Mouse (Mus musculus): ENCODE results near the gene Ube2d3. TPM values are rescaled to one million over a fixed set of nuclear protein-coding genes. Genes with fewer than 3 reads are reported as not detected.
A peak's percentile ranks its signal among the peaks of the same experiment; 100 is the strongest.
"Not testable (repeated sequence)": the region's sequence is repeated elsewhere in the genome, so short reads cannot be mapped to it uniquely, and the experiment has no call there.

Ube2d3 gene
- polyA plus RNA-seq, 1 experiment from 2014 or later: 497 TPM

DNA sequence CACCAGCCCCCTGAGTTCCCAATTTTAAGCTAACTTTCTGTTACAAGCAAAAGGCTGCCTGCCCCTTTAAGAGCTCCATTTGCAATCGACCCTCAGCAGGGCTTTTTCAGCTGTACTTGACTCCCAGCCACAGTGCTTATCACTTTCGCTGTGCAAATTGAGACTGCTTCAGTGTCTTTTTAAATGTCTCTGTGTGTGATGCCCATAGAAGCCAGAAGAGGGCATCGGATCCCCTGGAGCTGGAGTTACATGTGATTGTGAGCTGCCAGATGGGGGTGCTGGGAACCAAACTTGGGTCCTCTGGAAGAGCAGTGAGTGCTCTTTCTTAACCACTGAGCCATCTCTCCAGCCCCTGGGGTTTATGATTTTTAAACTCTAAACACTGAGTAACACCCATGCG lies 60.0 kb downstream of the Ube2d3 start:
- not testable (repeated sequence) for H3K27me3 ChIP-seq (replicated peaks; ENCODE audit: control insufficient read depth, insufficient read depth, low read length); H3K36me3 ChIP-seq (ENCODE audit: control insufficient read depth, insufficient read depth, low read length); H3K9ac ChIP-seq (ENCODE audit: low read depth, low read length); H3K4me3 ChIP-seq (ENCODE audit: low read length); H3K4me2 ChIP-seq (ENCODE audit: low read depth, low read length); H3K9me3 ChIP-seq (ENCODE audit: control insufficient read depth, low read length); H3K4me1 ChIP-seq (ENCODE audit: control insufficient read depth, insufficient read depth, low read length); ATAC-seq; H3K27ac ChIP-seq (ENCODE audit: low read length)
- 88% methylated on average over 4 of the region's 4 CpGs for WGBS

DNA sequence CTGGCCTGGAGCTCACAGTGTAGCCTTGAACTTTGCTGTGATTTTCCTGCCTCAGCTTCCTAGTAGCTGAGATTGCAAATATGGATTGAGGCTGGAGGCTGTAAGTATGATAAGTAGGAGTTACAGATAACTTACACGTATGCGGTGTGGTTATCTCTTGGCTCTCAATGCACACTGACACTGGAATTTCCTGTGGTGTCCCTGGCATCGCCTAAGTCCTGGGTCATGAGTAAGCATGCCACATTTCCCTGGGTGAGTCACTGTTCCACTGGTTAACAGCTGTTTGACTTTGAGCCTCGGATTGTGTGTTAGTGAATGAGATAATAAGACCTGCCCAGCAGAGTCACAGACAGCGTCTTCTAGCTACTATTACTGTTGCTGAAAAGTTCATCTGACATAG lies 60.9 kb downstream of the Ube2d3 start:
- no peak overlapping the region for H3K9ac ChIP-seq (ENCODE audit: low read depth, low read length)
- H3K9me3 ChIP-seq (ENCODE audit: control insufficient read depth, low read length): no peaks in the 10 kb centered on the region
- H3K27ac ChIP-seq (ENCODE audit: low read length): no peak overlapping the region
- H3K36me3 ChIP-seq (ENCODE audit: control insufficient read depth, insufficient read depth, low read length): no peaks in the 10 kb centered on the region
- H3K4me1 ChIP-seq (ENCODE audit: control insufficient read depth, insufficient read depth, low read length): 0 out of 2 replicates have a peak, but pooled peaks cover 4% of the 10 kb centered on the region
- H3K4me3 ChIP-seq (ENCODE audit: low read length): no peak overlapping the region
- ATAC-seq: peak; percentile 90
- no peak overlapping the region for H3K4me2 ChIP-seq (ENCODE audit: low read depth, low read length)
- 65% methylated on average over 5 of the region's 5 CpGs for WGBS
- no peaks in the 10 kb centered on the region for H3K27me3 ChIP-seq (replicated peaks; ENCODE audit: control insufficient read depth, insufficient read depth, low read length)

DNA sequence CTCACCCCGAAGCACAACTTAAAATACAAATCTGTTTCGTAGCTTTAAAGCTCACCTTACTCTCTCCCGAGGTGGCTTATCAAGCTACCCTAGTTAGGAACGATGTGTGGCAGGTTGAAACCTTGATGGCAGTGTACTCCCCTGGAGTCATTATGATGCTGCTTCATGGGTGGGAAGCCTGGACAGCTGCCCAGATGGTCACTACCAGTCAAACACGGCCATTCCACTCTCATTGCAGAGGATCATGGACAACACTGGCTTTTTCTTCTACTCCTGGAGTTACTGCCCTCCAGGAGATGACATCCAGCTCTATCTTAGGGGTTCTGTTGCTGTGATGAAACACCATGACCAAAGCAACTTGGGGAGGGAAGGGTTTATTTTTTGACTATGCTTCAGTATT lies 65.2 kb downstream of the Ube2d3 start:
- ATAC-seq: no peak
- H3K36me3 ChIP-seq (ENCODE audit: control insufficient read depth, insufficient read depth, low read length): no peaks in the 10 kb centered on the region
- H3K4me2 ChIP-seq (ENCODE audit: low read depth, low read length): no peak overlapping the region
- no peaks in the 10 kb centered on the region for H3K9me3 ChIP-seq (ENCODE audit: control insufficient read depth, low read length)
- no peak overlapping the region for H3K4me3 ChIP-seq (ENCODE audit: low read length)
- 0 out of 2 replicates have a peak, but pooled peaks cover 4% of the 10 kb centered on the region for H3K4me1 ChIP-seq (ENCODE audit: control insufficient read depth, insufficient read depth, low read length)
- no peaks in the 10 kb centered on the region for H3K27me3 ChIP-seq (replicated peaks; ENCODE audit: control insufficient read depth, insufficient read depth, low read length)
- 84% methylated on average over 5 of the region's 5 CpGs for WGBS
- no peak overlapping the region for H3K27ac ChIP-seq (ENCODE audit: low read length)
- H3K9ac ChIP-seq (ENCODE audit: low read depth, low read length): no peak overlapping the region

DNA sequence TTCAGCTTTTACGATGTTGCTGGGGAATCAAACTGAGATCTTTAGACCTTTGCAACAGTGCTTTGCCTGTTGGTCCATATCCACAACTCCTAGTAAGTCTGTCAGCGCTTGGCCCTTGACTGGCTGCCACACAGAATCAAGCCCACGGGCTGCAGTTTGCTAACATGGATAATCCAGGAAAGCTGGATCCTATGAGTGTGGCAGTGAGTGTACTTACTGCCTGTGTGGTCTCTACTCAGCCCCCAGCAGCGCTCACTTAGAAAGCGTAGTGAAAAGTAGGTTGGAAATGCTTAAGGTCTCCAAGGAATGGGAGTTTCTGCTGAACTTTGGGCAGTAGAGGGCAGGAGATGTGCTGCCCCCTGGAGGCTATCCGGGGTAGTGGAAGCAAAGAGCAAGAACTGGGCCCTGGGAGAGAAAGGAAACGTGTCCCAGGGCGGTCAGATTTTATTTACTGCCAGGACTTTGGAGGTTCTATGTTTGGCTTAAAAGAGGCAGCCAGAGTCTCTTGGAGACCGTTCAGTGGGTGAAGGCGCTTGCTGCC lies 67.5 kb downstream of the Ube2d3 start:
- 0 out of 2 replicates have a peak, but pooled peaks cover 4% of the 10 kb centered on the region for H3K4me1 ChIP-seq (ENCODE audit: control insufficient read depth, insufficient read depth, low read length)
- peak; percentile 16; the same call in 1 of the 2 replicates for ATAC-seq
- no peak overlapping the region for H3K4me3 ChIP-seq (ENCODE audit: low read length)
- no peaks in the 10 kb centered on the region for H3K9me3 ChIP-seq (ENCODE audit: control insufficient read depth, low read length)
- H3K36me3 ChIP-seq (ENCODE audit: control insufficient read depth, insufficient read depth, low read length): no peaks in the 10 kb centered on the region
- 61% methylated on average over 10 of the region's 10 CpGs for WGBS
- no peaks in the 10 kb centered on the region for H3K27me3 ChIP-seq (replicated peaks; ENCODE audit: control insufficient read depth, insufficient read depth, low read length)
- H3K27ac ChIP-seq (ENCODE audit: low read length): no peak overlapping the region
- H3K9ac ChIP-seq (ENCODE audit: low read depth, low read length): no peak overlapping the region
- H3K4me2 ChIP-seq (ENCODE audit: low read depth, low read length): no peak overlapping the region

DNA sequence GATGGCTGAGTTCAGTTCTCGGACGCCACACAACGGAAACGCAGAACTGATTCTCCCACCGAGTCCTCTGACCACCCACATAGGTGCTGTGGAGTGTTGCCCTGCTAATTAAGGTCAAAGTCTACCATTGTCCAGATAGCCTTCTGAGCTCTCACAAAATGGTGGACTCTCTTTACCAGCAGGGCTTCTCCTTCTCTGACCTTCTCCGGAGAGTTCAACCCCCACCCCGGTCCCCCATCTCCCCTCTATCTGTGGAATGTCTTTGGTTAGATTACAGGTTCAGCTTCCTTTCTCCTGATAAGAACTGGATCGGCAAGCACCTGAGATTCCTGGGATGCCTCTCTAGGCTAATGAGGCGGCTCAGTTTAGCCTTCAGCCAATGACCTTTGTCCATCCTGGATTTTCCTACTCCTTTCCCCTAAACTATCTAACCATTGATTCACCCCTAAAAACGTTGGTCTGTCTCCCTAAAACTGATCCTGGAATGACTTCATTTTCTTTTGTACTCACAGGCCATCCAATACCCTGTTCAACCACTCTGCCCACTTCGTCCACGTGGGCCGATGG lies 68.0 kb downstream of the Ube2d3 start:
- H3K4me3 ChIP-seq (ENCODE audit: low read length): no peak overlapping the region
- H3K36me3 ChIP-seq (ENCODE audit: control insufficient read depth, insufficient read depth, low read length): no peaks in the 10 kb centered on the region
- no peaks in the 10 kb centered on the region for H3K4me1 ChIP-seq (ENCODE audit: control insufficient read depth, insufficient read depth, low read length)
- H3K27ac ChIP-seq (ENCODE audit: low read length): no peak overlapping the region
- H3K9me3 ChIP-seq (ENCODE audit: control insufficient read depth, low read length): no peaks in the 10 kb centered on the region
- no peaks in the 10 kb centered on the region for H3K27me3 ChIP-seq (replicated peaks; ENCODE audit: control insufficient read depth, insufficient read depth, low read length)
- H3K9ac ChIP-seq (ENCODE audit: low read depth, low read length): no peak overlapping the region
- H3K4me2 ChIP-seq (ENCODE audit: low read depth, low read length): no peak overlapping the region
- WGBS: 78% methylated on average over 13 of the region's 13 CpGs
- 0 out of 2 replicates have a peak, but pooled peaks have one; percentile 22 for ATAC-seq

DNA sequence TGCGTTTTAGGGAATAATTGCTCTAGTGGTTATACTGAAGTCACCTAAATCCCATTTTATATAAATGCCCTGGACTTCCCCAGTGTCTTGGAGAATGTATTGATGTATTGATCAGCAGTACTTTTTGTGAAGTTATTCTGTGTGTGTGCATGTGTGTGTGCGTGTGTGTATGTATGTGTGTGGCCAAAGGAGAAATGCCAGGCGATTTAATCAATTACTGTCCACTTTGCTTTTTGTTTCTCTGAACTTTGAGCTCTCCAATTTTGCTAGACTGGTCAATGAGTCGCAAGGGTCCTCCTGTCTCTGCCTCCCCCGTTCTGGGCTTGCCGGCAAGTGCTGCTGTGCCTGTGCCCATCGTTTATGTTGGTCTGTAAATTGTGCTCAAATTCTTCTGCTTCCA lies 69.6 kb downstream of the Ube2d3 start:
- Histone ChIP-seq H3K27ac (ENCODE audit: low read length) (no peak overlapping the region), H3K9ac (ENCODE audit: low read depth, low read length) (no peak overlapping the region), H3K4me2 (ENCODE audit: low read depth, low read length) (no peak overlapping the region), H3K9me3 (ENCODE audit: control insufficient read depth, low read length) (no peaks in the 10 kb centered on the region), H3K4me1 (ENCODE audit: control insufficient read depth, insufficient read depth, low read length) (no peaks in the 10 kb centered on the region), H3K4me3 (ENCODE audit: low read length) (no peak overlapping the region), H3K36me3 (ENCODE audit: control insufficient read depth, insufficient read depth, low read length) (no peaks in the 10 kb centered on the region), H3K27me3 (replicated peaks; ENCODE audit: control insufficient read depth, insufficient read depth, low read length) (no peaks in the 10 kb centered on the region)
- no peak for ATAC-seq
- WGBS: 71% methylated on average over 7 of the region's 7 CpGs

DNA sequence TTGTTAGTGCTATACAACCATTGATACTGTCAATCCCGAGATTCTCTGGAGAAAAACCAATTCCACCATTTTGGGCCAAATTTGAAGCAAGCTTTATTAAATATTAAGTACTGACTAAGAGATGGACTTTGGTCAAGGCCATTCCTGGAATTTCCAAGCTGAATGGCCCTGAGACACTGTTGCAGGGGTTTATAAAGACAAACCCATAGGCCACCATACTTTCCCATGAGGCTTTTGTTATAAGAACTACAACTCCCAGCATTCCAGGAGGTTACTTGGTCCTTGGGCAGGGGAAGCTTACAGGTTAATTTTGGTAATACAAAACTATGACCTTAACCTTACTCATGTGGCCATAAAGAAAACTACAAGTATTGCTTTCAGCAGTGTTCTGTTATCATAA lies 70.2 kb downstream of the Ube2d3 start:
- no peak for ATAC-seq
- Histone ChIP-seq H3K9ac (ENCODE audit: low read depth, low read length) (no peak overlapping the region), H3K4me2 (ENCODE audit: low read depth, low read length) (no peak overlapping the region), H3K9me3 (ENCODE audit: control insufficient read depth, low read length) (no peaks in the 10 kb centered on the region), H3K36me3 (ENCODE audit: control insufficient read depth, insufficient read depth, low read length) (no peaks in the 10 kb centered on the region), H3K27me3 (replicated peaks; ENCODE audit: control insufficient read depth, insufficient read depth, low read length) (no peaks in the 10 kb centered on the region), H3K4me1 (ENCODE audit: control insufficient read depth, insufficient read depth, low read length) (no peaks in the 10 kb centered on the region), H3K27ac (ENCODE audit: low read length) (no peak overlapping the region), H3K4me3 (ENCODE audit: low read length) (no peak overlapping the region)
- 84% methylated on average over 1 of the region's 1 CpGs for WGBS

DNA sequence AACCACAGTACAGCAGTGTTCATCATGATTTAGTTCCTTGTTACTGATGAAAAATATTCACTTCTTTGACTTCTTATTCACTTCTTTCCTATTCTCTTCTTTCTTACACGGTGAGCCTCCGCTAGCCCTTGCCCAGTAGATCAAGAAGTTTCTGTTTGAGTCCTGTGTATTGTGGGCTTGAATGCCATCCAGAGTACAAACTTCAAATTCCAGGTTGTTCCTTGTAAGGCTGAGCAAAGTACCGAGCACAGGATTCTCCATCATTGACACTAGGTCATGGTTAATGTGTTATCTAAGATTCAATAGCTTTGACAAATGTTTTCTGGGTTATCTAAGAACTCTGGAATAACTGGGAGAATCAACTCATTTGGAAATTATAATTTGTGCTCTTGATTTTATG lies 72.4 kb downstream of the Ube2d3 start:
- no peak for ATAC-seq
- H3K9ac ChIP-seq (ENCODE audit: low read depth, low read length): no peak overlapping the region
- 82% methylated on average over 3 of the region's 3 CpGs for WGBS
- H3K9me3 ChIP-seq (ENCODE audit: control insufficient read depth, low read length): no peaks in the 10 kb centered on the region
- H3K36me3 ChIP-seq (ENCODE audit: control insufficient read depth, insufficient read depth, low read length): no peaks in the 10 kb centered on the region
- H3K4me3 ChIP-seq (ENCODE audit: low read length): no peak overlapping the region
- no peak overlapping the region for H3K27ac ChIP-seq (ENCODE audit: low read length)
- no peaks in the 10 kb centered on the region for H3K27me3 ChIP-seq (replicated peaks; ENCODE audit: control insufficient read depth, insufficient read depth, low read length)
- H3K4me1 ChIP-seq (ENCODE audit: control insufficient read depth, insufficient read depth, low read length): no peaks in the 10 kb centered on the region
- no peak overlapping the region for H3K4me2 ChIP-seq (ENCODE audit: low read depth, low read length)

DNA sequence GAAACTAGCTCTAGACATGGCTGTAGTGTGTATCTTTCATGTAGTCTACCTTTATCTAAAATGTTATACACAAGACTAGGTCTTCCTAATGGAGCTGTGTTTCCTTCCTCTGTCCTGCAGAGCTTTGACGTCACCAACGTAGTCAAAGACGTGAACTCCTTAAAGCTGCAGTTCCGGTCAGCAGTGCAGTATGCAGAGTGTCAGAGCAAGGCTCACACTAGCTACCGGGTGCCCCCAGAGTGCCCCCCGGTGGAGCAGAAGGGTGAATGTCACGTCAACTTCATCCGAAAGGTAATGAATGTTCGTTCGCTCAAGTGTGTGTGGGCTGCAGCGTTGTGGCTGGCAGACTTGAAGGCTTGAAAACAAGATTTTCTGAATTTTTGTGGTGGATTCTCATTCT lies 73.7 kb downstream of the Ube2d3 start:
- no peak overlapping the region for H3K27ac ChIP-seq (ENCODE audit: low read length)
- H3K9me3 ChIP-seq (ENCODE audit: control insufficient read depth, low read length): no peaks in the 10 kb centered on the region
- no peaks in the 10 kb centered on the region for H3K27me3 ChIP-seq (replicated peaks; ENCODE audit: control insufficient read depth, insufficient read depth, low read length)
- 0 out of 2 replicates have a peak, but pooled peaks cover 1% of the 10 kb centered on the region for H3K4me1 ChIP-seq (ENCODE audit: control insufficient read depth, insufficient read depth, low read length)
- ATAC-seq: no peak; the same call in 1 of the 2 replicates
- H3K9ac ChIP-seq (ENCODE audit: low read depth, low read length): no peak overlapping the region
- H3K4me2 ChIP-seq (ENCODE audit: low read depth, low read length): no peak overlapping the region
- no peaks in the 10 kb centered on the region for H3K36me3 ChIP-seq (ENCODE audit: control insufficient read depth, insufficient read depth, low read length)
- H3K4me3 ChIP-seq (ENCODE audit: low read length): no peak overlapping the region
- 44% methylated on average over 11 of the region's 11 CpGs for WGBS

DNA sequence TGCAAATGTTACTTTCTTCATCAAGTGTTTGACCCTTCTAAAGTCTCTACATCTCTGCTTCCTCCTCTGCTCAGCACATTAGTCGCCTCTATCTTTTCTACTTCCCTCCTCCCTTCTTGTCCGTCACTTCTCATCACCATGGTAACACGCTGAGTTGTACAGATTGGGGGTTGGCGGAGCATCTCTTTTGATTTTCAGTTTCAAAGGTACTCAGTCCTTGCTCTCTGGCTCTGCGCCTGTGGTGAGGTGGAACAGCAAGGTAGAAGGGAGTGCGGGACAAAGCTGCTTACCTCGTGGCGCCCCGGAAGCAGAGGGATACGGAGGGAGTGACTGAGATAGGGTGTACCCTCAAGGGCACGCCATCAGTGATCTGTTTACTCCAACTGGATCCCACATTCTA lies 75.3 kb downstream of the Ube2d3 start:
- peaks cover 6% of the 10 kb centered on the region; the same call in 1 of the 2 replicates for H3K4me1 ChIP-seq (ENCODE audit: control insufficient read depth, insufficient read depth, low read length)
- no peak overlapping the region for H3K9ac ChIP-seq (ENCODE audit: low read depth, low read length)
- no peak overlapping the region for H3K27ac ChIP-seq (ENCODE audit: low read length)
- no peaks in the 10 kb centered on the region for H3K27me3 ChIP-seq (replicated peaks; ENCODE audit: control insufficient read depth, insufficient read depth, low read length)
- H3K4me2 ChIP-seq (ENCODE audit: low read depth, low read length): no peak overlapping the region
- no peak overlapping the region for H3K4me3 ChIP-seq (ENCODE audit: low read length)
- no peaks in the 10 kb centered on the region for H3K36me3 ChIP-seq (ENCODE audit: control insufficient read depth, insufficient read depth, low read length)
- ATAC-seq: no peak
- WGBS: 57% methylated on average over 11 of the region's 11 CpGs
- no peaks in the 10 kb centered on the region for H3K9me3 ChIP-seq (ENCODE audit: control insufficient read depth, low read length)

Data from intestine, embryonic 16.5 days (tissue).